Mouse (Mus musculus) hindbrain, embryonic 16.5 days (tissue): ENCODE data around the gene P4ha2. TPM values are rescaled to one million over a fixed set of nuclear protein-coding genes. Genes with fewer than 3 reads are reported as not detected.

Source experiments
- ATAC-seq: fragments of 200-750 bp; cut with Nextera tagmentation; 2 replicates; pipeline ENCODE4 v1.8.0; 2017; ENCODE audit warnings: moderate TSS enrichment, moderate library complexity
- H3K27ac ChIP-seq: fragments of 300-500 bp; sonication (generic); 2 replicates; pipeline ENCODE4 v1.5.1; 2014; ENCODE audit warnings: low read depth, mild to moderate bottlenecking, control low read depth, low read length, moderate library complexity
- H3K27me3 ChIP-seq: fragments of 300-500 bp; sonication (generic); replicated peaks from 2 replicates; pipeline ENCODE4 v1.6.1; 2014; ENCODE audit warnings: low read length; ENCODE audit not compliant: control insufficient read depth, insufficient read depth
- H3K36me3 ChIP-seq: fragments of 300-500 bp; sonication (generic); 2 replicates; pipeline ENCODE4 v1.6.1; 2014; ENCODE audit warnings: mild to moderate bottlenecking, low read length, moderate library complexity, mixed read lengths; ENCODE audit not compliant: control insufficient read depth, insufficient read depth
- H3K4me1 ChIP-seq: fragments of 300-500 bp; sonication (generic); 2 replicates; pipeline ENCODE4 v1.6.1; 2014; ENCODE audit warnings: low read depth, low read length; ENCODE audit not compliant: control insufficient read depth, insufficient read depth
- H3K4me2 ChIP-seq: fragments of 300-500 bp; sonication (generic); 2 replicates; pipeline ENCODE4 v1.6.1; 2014; ENCODE audit warnings: mild to moderate bottlenecking, low read length, control low read depth, moderate library complexity
- H3K4me3 ChIP-seq: fragments of 300-500 bp; sonication (generic); 2 replicates; pipeline ENCODE4 v1.5.1; 2014; ENCODE audit warnings: mild to moderate bottlenecking, low read length, control low read depth, moderate library complexity
- H3K9ac ChIP-seq: fragments of 300-500 bp; sonication (generic); 2 replicates; pipeline ENCODE4 v1.6.1; 2014; ENCODE audit warnings: low read depth, mild to moderate bottlenecking, control low read depth, low read length, moderate library complexity
- H3K9me3 ChIP-seq: fragments of 300-500 bp; sonication (generic); 2 replicates; pipeline ENCODE4 v1.6.1; 2014; ENCODE audit warnings: mild to moderate bottlenecking, low read length, moderate library complexity; ENCODE audit not compliant: control insufficient read depth
- WGBS: fragments of 180-500 bp; shearing (Covaris S2); extraction: QIAGEN DNeasy Blood & Tissue Kit; methylation state at CpG from one replicate; pipeline ENCODE4 v1.1.7; 2014; 5-methylcytosine and 5-hydroxymethylcytosine counted together
- polyA plus RNA-seq: library from polyadenylated mRNA; unstranded; fragments of >200 nt; fragmentation: Nextera tagmentation; extraction: Ambion mirVana; gene quantifications from 2 replicates; pipeline ENCODE4 v1.2.1, GENCODE M21; 2015

The P4ha2 gene
- polyA plus RNA-seq, 1 experiment from 2014 or later = 12.3 TPM

DNA sequence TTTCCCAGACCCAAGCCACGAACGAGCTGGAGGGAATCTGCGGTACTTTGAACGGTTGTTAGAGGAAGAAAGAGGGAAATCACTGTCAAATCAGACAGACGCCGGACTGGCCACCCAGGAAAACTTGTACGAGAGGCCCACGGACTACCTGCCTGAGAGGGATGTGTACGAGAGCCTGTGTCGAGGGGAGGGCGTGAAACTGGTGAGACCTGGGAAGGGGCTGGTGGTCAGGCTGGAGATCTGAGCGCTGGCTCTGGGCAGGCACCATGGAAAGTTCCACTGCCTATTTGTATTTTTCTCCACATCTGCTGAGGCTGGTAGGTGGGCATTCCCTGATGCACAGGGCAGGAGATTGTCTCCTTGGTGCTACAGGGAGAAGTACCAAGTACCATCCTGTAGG lies 19.2 kb downstream of the P4ha2 start:
- Histone ChIP-seq H3K9me3 (no peaks in the 10 kb centered on the region), H3K27me3 (no peaks in the 10 kb centered on the region), H3K27ac (no peak overlapping the region), H3K4me1 (peaks cover 5% of the 10 kb centered on the region; the same call in 1 of the 2 replicates), H3K4me2 (no peak overlapping the region), H3K36me3 (no peaks in the 10 kb centered on the region), H3K4me3 (no peak overlapping the region), H3K9ac (no peak overlapping the region)
- ATAC-seq = no peak
- 88% methylated on average over 12 of the region's 12 CpGs for WGBS

DNA sequence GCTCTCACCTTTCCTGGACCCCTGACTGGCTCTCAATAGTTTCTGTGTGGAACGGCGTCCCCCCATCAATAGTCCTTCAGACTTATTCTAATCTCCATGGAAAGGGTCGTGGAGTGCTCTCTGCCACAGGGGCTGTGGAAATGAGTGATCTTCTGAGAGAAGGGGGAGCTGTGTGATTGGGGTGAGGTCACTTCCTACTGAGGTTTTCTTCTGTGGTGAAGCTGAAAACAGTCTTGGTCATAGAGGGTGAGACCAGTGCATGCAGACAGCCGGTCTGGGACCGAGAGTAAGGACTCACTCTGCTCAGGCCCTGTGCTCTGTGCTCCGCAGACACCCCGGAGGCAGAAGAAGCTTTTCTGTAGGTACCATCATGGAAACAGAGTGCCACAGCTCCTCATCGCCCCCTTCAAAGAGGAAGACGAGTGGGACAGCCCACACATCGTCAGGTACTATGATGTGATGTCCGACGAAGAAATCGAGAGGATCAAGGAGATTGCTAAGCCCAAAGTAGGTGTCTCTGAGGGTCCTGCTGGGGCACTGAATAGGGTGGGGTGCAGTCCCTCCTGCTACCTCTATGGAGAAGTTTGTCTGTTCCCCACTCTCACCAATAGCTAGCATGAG lies 20.0 kb downstream of the P4ha2 start:
- Histone ChIP-seq H3K4me1 (peaks cover 5% of the 10 kb centered on the region; the same call in 1 of the 2 replicates), H3K9ac (no peak overlapping the region), H3K4me2 (no peak overlapping the region), H3K36me3 (no peaks in the 10 kb centered on the region), H3K9me3 (no peaks in the 10 kb centered on the region), H3K27ac (no peak overlapping the region), H3K27me3 (no peaks in the 10 kb centered on the region), H3K4me3 (no peak overlapping the region)
- WGBS = 87% methylated on average over 13 of the region's 13 CpGs
- ATAC-seq = no peak

DNA sequence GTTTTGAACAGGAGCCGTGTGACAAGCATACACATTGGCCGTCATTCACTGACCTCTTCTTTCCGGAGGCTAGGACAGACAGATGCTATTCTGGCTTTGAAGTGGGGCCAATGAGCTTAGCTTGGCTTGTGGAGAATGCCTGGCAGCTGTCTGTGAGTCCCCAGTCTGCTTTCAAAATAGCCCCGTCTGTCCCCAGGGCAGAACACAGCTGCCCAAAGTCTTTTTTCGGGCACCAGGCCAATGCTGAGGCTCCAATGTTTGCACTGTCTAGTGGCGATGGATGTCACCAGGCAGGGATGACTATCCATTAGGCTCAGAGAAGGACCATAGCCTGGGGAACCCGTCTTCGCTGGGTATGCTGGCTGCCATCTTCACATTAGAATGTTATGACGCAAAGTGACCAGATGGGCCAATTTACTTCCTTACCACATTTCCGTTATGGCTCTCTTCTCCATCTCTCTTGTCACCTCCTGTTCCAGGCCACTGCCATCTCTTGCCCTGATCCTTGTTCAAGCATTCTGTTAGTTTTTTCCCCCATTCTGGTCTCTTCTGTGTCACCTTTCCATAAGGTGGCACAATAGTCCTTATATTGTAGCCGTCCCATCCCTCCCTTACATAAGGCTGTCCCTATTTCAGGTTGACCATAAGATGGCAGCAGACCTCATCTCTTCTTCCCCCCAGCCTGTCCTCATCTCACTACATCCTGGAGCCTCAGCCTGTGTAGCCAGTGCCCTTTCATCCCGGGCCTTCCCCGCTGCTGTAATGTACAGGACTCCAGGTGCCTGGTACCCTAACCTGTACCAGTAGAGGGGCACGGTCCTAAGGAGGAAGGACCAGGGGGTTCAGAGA lies 22.7 kb downstream of the P4ha2 start:
- H3K9ac ChIP-seq = no peak overlapping the region
- no peaks in the 10 kb centered on the region for H3K9me3 ChIP-seq
- peaks cover 14% of the 10 kb centered on the region for H3K4me1 ChIP-seq
- no peaks in the 10 kb centered on the region for H3K36me3 ChIP-seq
- peak overlapping the region; percentile 3; the same call in 1 of the 2 replicates for H3K4me2 ChIP-seq
- no peak overlapping the region for H3K4me3 ChIP-seq
- 47% methylated on average over 14 of the region's 14 CpGs for WGBS
- H3K27me3 ChIP-seq = no peaks in the 10 kb centered on the region
- H3K27ac ChIP-seq = no peak overlapping the region
- peak; percentile 83 for ATAC-seq

DNA sequence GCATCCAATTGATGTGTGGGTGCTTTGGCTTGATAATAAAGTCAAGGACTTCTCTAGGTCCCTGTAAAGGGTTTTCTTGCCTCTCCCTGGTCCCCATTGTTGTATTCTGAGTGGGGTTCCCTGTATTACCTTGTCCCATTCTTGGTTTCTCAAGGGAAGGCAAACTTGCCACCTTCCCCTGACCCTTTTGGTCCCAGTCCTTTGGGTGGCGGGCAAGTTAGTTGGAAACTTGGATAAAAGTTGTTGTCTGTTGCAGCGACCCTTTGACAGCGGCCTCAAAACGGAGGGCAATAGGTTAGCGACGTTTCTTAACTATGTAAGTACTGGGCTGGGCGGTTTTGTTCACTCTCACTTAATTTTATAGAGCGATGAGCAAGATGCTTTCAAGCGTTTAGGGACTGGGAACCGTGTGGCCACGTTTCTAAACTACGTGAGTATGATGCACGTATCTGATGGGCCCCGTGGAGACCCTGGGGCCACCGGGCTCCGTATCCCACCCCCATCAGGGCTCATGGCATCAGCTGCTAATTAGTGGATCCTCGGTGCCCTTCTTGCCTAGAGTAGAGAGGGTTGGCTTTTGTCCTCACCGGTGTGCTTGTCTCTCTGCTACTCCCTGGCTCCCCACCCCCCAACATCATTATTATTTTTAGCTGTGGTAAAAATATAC lies 26.2 kb downstream of the P4ha2 start:
- Histone ChIP-seq H3K4me2 (no peak overlapping the region), H3K4me1 (peaks cover 14% of the 10 kb centered on the region), H3K27me3 (no peaks in the 10 kb centered on the region), H3K4me3 (no peak overlapping the region), H3K9me3 (no peaks in the 10 kb centered on the region), H3K27ac (no peak overlapping the region), H3K9ac (no peak overlapping the region), H3K36me3 (no peaks in the 10 kb centered on the region)
- WGBS = 74% methylated on average over 18 of the region's 18 CpGs
- ATAC-seq = no peak

DNA sequence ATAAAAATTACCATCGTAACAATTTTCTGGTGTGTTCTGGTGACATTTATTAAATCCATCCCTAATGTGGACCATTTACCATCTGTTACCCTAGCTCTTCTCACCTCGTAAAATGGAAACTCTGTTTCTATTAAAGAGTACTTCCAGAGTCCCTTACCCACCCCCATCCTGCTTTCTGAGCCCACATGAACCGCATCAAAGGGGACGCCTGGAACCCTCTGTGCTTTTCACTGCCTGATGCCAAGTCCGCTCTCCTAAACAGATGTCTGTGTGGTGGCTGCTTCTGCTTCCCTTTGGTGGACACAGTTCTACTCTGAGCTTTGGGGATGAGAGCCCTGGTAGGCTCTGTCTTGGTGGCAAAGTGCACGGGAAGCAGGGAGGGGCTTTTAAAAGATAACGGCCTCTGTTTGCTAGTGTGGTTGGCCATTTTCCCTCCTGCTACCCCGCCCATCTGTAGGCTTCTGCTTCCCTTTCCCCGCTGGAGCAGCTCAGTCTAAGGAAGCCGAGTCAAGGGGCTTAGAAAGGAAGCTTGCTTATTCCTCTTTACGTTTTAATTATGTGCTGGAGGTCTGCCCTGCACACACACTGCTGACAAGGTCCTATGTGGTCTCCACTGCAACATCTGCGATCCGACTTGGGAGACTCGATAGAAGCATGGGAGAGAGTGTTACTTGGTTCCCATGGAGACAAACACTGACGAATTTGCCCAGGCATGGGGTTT lies 26.9 kb downstream of the P4ha2 start:
- 0 out of 2 replicates have a peak overlapping the region, but pooled peaks have one; percentile 51 for H3K27ac ChIP-seq
- no peak overlapping the region for H3K9ac ChIP-seq
- peaks cover 14% of the 10 kb centered on the region for H3K4me1 ChIP-seq
- H3K4me3 ChIP-seq = no peak overlapping the region
- H3K9me3 ChIP-seq = no peaks in the 10 kb centered on the region
- 27% methylated on average over 15 of the region's 15 CpGs for WGBS
- peak overlapping the region; percentile 13; the same call in 1 of the 2 replicates for H3K4me2 ChIP-seq
- no peaks in the 10 kb centered on the region for H3K36me3 ChIP-seq
- no peaks in the 10 kb centered on the region for H3K27me3 ChIP-seq
- ATAC-seq = peak; percentile 11; the same call in 1 of the 2 replicates

DNA sequence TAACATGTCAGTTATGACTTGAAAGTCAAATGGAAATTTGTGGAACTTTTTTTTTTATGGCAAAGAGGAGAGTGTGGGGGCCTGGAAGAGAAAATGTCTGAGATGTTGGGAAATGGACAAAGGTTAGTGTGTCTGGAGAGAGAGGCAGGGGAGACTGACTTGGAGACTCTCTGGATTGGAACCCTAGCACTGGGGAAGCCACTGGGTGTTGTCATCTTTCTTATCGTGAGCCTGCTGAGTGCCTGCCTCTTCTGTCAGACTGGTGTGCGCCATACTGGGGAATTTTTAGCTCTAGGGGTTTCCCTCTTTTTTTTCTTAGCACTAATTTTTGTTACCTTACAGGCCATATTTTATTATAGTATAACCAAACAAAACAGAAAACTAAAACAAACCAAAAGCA lies 27.5 kb downstream of the P4ha2 start:
- H3K4me1 ChIP-seq = peaks cover 11% of the 10 kb centered on the region
- H3K9ac ChIP-seq = no peak overlapping the region
- H3K9me3 ChIP-seq = no peaks in the 10 kb centered on the region
- H3K4me3 ChIP-seq = no peak overlapping the region
- H3K27me3 ChIP-seq = no peaks in the 10 kb centered on the region
- no peak overlapping the region for H3K27ac ChIP-seq
- H3K4me2 ChIP-seq = no peak overlapping the region
- WGBS = 75% methylated on average over 2 of the region's 2 CpGs
- no peak for ATAC-seq
- H3K36me3 ChIP-seq = no peaks in the 10 kb centered on the region

DNA sequence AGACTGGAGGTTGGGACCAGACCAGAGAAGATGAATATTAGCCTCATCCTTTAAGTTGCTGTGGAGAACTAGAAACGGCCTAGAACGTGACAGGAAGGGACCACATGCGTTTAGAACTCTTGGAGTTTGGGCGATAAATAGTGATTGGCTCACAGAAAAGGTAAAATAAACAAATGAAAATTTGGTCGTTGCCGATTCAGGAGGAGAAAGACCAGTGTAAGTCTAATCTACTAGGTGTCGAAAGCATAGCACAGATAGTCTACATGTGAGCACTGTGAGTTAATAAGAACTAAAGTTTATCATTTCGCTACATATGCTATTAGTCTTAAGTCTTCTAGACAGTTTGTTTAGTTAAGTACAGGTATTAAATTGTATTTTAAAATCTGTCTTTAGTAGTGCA lies 30.1 kb downstream of the P4ha2 start:
- Histone ChIP-seq H3K9ac (no peak overlapping the region), H3K4me3 (no peak overlapping the region), H3K4me1 (peaks cover 9% of the 10 kb centered on the region), H3K9me3 (no peaks in the 10 kb centered on the region), H3K27ac (no peak overlapping the region), H3K36me3 (no peaks in the 10 kb centered on the region), H3K4me2 (no peak overlapping the region), H3K27me3 (no peaks in the 10 kb centered on the region)
- 93% methylated on average over 8 of the region's 8 CpGs for WGBS
- no peak for ATAC-seq

DNA sequence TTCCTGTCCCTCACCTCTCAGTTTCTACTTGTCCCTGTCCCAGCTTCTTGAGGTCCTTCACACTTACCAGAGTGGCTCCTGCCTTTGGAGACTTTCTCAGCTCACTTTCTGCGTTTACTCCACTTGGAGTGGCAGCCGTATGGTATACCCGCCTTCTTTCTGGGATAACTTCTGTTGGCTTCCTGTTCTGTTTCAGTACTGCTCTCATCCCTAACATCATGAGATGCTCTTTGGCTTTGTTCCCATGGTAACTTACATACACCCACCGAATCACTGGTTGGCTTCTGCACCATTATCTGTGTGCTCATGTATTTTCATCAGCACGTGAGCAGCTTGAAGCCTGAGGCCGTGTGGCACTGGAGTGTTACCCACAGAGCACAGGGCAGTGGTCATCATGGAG lies 30.8 kb downstream of the P4ha2 start:
- Histone ChIP-seq H3K9ac (no peak overlapping the region), H3K4me3 (no peak overlapping the region), H3K4me2 (no peak overlapping the region), H3K27ac (no peak overlapping the region), H3K36me3 (no peaks in the 10 kb centered on the region), H3K9me3 (no peaks in the 10 kb centered on the region), H3K4me1 (peaks cover 9% of the 10 kb centered on the region), H3K27me3 (no peaks in the 10 kb centered on the region)
- 72% methylated on average over 6 of the region's 6 CpGs for WGBS
- ATAC-seq = no peak
